ENCODE assay signal across 8 mouse cellular contexts in the genomic region with DNA sequence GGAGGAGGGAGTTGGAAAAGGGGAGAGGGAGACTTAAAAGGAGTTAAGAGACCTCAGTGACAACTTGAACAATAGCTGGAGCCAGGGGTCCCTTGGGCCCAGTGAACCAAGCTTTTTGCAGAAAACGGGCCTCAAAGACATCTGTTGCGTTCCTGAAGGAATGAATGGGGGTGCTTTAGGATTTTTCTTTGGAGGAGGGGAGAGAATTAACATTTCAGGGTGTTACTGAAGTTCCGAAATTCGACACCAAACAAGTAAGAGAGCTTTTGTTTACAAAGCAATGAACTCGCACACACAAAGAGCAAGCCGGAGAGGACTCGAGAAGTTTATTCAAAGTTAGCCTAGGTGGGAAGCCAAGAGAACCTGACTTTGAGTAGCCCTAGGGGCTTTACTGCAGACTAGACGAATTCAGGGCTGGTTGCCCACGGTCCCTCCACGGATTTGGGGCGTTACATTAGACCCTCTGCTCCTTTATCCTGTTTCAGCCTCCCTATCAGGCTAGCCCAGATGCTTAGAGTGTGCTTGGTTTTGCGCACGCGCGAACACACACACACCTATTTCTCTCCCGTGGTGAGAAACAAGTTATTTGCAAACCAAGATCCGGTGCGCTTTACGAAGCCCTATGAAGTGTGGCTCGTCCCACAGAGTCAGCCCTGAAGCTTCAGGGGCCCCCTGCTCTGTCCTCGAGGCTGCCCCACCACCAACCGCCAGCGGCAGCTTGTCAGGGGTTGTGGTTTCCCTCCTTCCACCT. TPM values are rescaled to one million over a fixed set of nuclear protein-coding genes. Genes with fewer than 3 reads are reported as not detected.
DNase-seq lines count a peak whose midpoint lies in the region; ATAC-seq and TF ChIP-seq lines count a peak whose summit lies in the region.

No protein-coding gene starts in this region.

- ATAC-seq in kidney, embryonic 14.5 days (ENCODE audit: low FRiP score, low TSS enrichment) = no peak
- ATAC-seq in megakaryocyte progenitor cell, adult 5-6 weeks (replicated peaks; ENCODE audit: poor library complexity) = peak; percentile 47

- H3K36me3 ChIP-seq in MEL (ENCODE audit: control insufficient read depth in 1 of 2, insufficient read depth in 2 of 2, low read length in 2 of 2) = peaks cover 0 to 4% of the 10 kb centered on the region in 2 experiments; a peak in 2 of 4 replicates
- 0 out of 2 replicates have a peak, but pooled peaks cover 7% of the 10 kb centered on the region for H3K36me3 ChIP-seq in forebrain, embryonic 10.5 days (replicated peaks)
- 0 out of 2 replicates have a peak, but pooled peaks cover 3% of the 10 kb centered on the region for H3K36me3 ChIP-seq in kidney, embryonic 14.5 days (ENCODE audit: control insufficient read depth, insufficient read depth, low read length)
- no peaks in the 10 kb centered on the region for H3K36me3 ChIP-seq in splenic B cell, adult 2 months (ENCODE audit: control insufficient read depth, insufficient read depth, low read length, poor library complexity, severe bottlenecking)

- peak overlapping the region; percentile 87 for H3K27ac ChIP-seq in MEL (ENCODE audit: control insufficient read depth, low read depth, low read length)
- peak overlapping the region; percentile 99 for H3K27ac ChIP-seq in forebrain, embryonic 10.5 days
- peak overlapping the region; percentile 98 for H3K27ac ChIP-seq in kidney, embryonic 14.5 days (ENCODE audit: low read depth, low read length)

- DNase-seq in 3T3-L1 (ENCODE audit: low read depth, low spot score) (peak; percentile 42), MEL (ENCODE audit: low read depth, low spot score) (peak; percentile 92)
- DNase-seq in forebrain, embryonic 10.5 days (ENCODE audit: extremely low spot score, low spot score) = peak; percentile 77
- DNase-seq in splenic B cell, adult 2 months (ENCODE audit: low read depth, low spot score) = peak; percentile 79
- DNase-seq in cerebellum, adult 9-11 months = no peak
- no peak for DNase-seq in gastrocnemius, adult 18-20 months (ENCODE audit: low spot score)

- peaks cover 0 to 9% of the 10 kb centered on the region in 2 experiments; a peak in 2 of 4 replicates for H3K4me1 ChIP-seq in MEL (ENCODE audit: control insufficient read depth in 1 of 2, insufficient read depth in 2 of 2, low read length in 2 of 2)
- peaks cover 66% of the 10 kb centered on the region for H3K4me1 ChIP-seq in forebrain, embryonic 10.5 days
- H3K4me1 ChIP-seq in kidney, embryonic 14.5 days (ENCODE audit: control insufficient read depth, insufficient read depth, low read length) = peaks cover 37% of the 10 kb centered on the region

- TF ChIP-seq EP300 in MEL (IDR thresholded peaks at IDR 0.05; ENCODE audit: low read depth in 1 of 2, low read length in 2 of 2) = peak; percentile 44 to 70

- peaks cover 8% of the 10 kb centered on the region for H3K79me2 ChIP-seq in MEL (ENCODE audit: control insufficient read depth, insufficient read depth, low read length, poor library complexity)

- TF ChIP-seq RAD21 in MEL (IDR thresholded peaks at IDR 0.05; ENCODE audit: low read depth, low read length) = no peak

- H3K4me2 ChIP-seq in kidney, embryonic 14.5 days (replicated peaks; ENCODE audit: low read depth, low read length) = peak overlapping the region; percentile 90

- H3K4me3 ChIP-seq in MEL (ENCODE audit: control insufficient read depth in 1 of 2, insufficient read depth in 1 of 2, low read depth in 2 of 2, low read length in 2 of 2) = peak overlapping the region; percentile 83 to 93
- H3K4me3 ChIP-seq in forebrain, embryonic 10.5 days = peak overlapping the region; percentile 88
- H3K4me3 ChIP-seq in kidney, embryonic 14.5 days (ENCODE audit: low read length) = peak overlapping the region; percentile 95

- TF ChIP-seq POLR2A in MEL (IDR thresholded peaks at IDR 0.05; ENCODE audit: control insufficient read depth in 1 of 2, insufficient read depth in 1 of 2, low read depth in 1 of 2, low read length in 2 of 2, poor library complexity in 1 of 2) = peak in 1 of 2 experiments; percentile 47; a peak in 2 of 4 replicates

- H3K9ac ChIP-seq in MEL (ENCODE audit: control insufficient read depth, low read depth, low read length, poor library complexity, severe bottlenecking) = peak overlapping the region; percentile 83
- peak overlapping the region; percentile 95 for H3K9ac ChIP-seq in kidney, embryonic 14.5 days (ENCODE audit: low read depth, low read length)

- H3K27me3 ChIP-seq in MEL (ENCODE audit: control insufficient read depth in 1 of 2, insufficient read depth in 2 of 2, low read length in 2 of 2) = no peaks in the 10 kb centered on the region
- H3K27me3 ChIP-seq in forebrain, embryonic 10.5 days (ENCODE audit: poor library complexity, severe bottlenecking) = peaks cover 4% of the 10 kb centered on the region; the same call in 1 of the 2 replicates
- no peaks in the 10 kb centered on the region for H3K27me3 ChIP-seq in kidney, embryonic 14.5 days (ENCODE audit: control insufficient read depth, insufficient read depth, low read length)
- H3K27me3 ChIP-seq in splenic B cell, adult 2 months (ENCODE audit: control insufficient read depth, insufficient read depth, low read length, poor library complexity, severe bottlenecking) = no peaks in the 10 kb centered on the region

- no peak for TF ChIP-seq CTCF in MEL (IDR thresholded peaks at IDR 0.05 in 2 of 3, conservative IDR thresholded peaks at IDR 0.05 in 1 of 3; ENCODE audit: control insufficient read depth in 1 of 3, insufficient read depth in 1 of 3, low read depth in 2 of 3, low read length in 3 of 3, poor library complexity in 1 of 3, severe bottlenecking in 1 of 3)

- under 1% methylated on average over 23 of the region's 23 CpGs for WGBS in forebrain, embryonic 10.5 days
- WGBS in kidney, embryonic 14.5 days = 1% methylated on average over 23 of the region's 23 CpGs

- no peaks in the 10 kb centered on the region for H3K9me3 ChIP-seq in MEL (replicated peaks; ENCODE audit: insufficient read depth, low read length)
- peaks cover 4% of the 10 kb centered on the region; the same call in 1 of the 2 replicates for H3K9me3 ChIP-seq in forebrain, embryonic 10.5 days
- H3K9me3 ChIP-seq in kidney, embryonic 14.5 days (ENCODE audit: control insufficient read depth, low read length) = peaks cover 5% of the 10 kb centered on the region

TF ChIP-seq in MEL, 35 proteins besides CTCF, POLR2A, EP300 and RAD21:
- peak; percentile 30; the same call in 1 of the 2 replicates for TF ChIP-seq NELFE (IDR thresholded peaks at IDR 0.05; ENCODE audit: low read depth, low read length)
- 0 out of 2 replicates have a peak, but pooled peaks have one; percentile 27 for TF ChIP-seq SIN3A (IDR thresholded peaks at IDR 0.05; ENCODE audit: low read length)
- TF ChIP-seq ETS1 (IDR thresholded peaks at IDR 0.05; ENCODE audit: low read depth, low read length) = peak; percentile 50; the same call in 1 of the 2 replicates
- no peak; the same call in 1 of the 2 replicates for TF ChIP-seq POLR2AphosphoS2 (IDR thresholded peaks at IDR 0.05; ENCODE audit: low read length)
- TF ChIP-seq GATA1 (IDR thresholded peaks at IDR 0.05; ENCODE audit: low read depth, low read length) = peak; percentile 68
- TF ChIP-seq TAL1 (IDR thresholded peaks at IDR 0.05; ENCODE audit: low read length) = peak; percentile 86
- TF ChIP-seq NRF1 (IDR thresholded peaks at IDR 0.05; ENCODE audit: insufficient read depth, low read depth, low read length, poor library complexity, severe bottlenecking) = peak; percentile 71
- no peak for TF ChIP-seq MYB (IDR thresholded peaks at IDR 0.05; ENCODE audit: low read depth, low read length)
- peak; percentile 73 for TF ChIP-seq TCF12 (IDR thresholded peaks at IDR 0.05; ENCODE audit: low read depth, low read length)
- no peak for TF ChIP-seq E2F4 (IDR thresholded peaks at IDR 0.05; ENCODE audit: borderline replicate concordance, low read depth, low read length)
- peak; percentile 42; the same call in 1 of the 2 replicates for TF ChIP-seq BHLHE40 (IDR thresholded peaks at IDR 0.05; ENCODE audit: borderline replicate concordance, low read depth, low read length)
- TF ChIP-seq HCFC1 (IDR thresholded peaks at IDR 0.05; ENCODE audit: low read depth, low read length) = peak; percentile 38; the same call in 1 of the 2 replicates
- TF ChIP-seq ZKSCAN1 (IDR thresholded peaks at IDR 0.05; ENCODE audit: low read depth, low read length) = no peak
- peak; percentile 54 for TF ChIP-seq ZMIZ1 (IDR thresholded peaks at IDR 0.05; ENCODE audit: low read depth, low read length)
- peak; percentile 72; the same call in 1 of the 2 replicates for TF ChIP-seq CHD1 (IDR thresholded peaks at IDR 0.05; ENCODE audit: low read depth, low read length)
- 0 out of 2 replicates have a peak, but pooled peaks have one; percentile 4 for TF ChIP-seq RCOR1 (IDR thresholded peaks at IDR 0.05; ENCODE audit: low read depth, low read length)
- peak; percentile 22 for TF ChIP-seq MXI1 (IDR thresholded peaks at IDR 0.05; ENCODE audit: low read depth, low read length)
- 0 out of 2 replicates have a peak, but pooled peaks have one; percentile 18 for TF ChIP-seq UBTF (IDR thresholded peaks at IDR 0.05; ENCODE audit: borderline replicate concordance, insufficient read depth, low read depth, low read length)
- no peak for TF ChIP-seq JUND (IDR thresholded peaks at IDR 0.05; ENCODE audit: low read depth, low read length)
- peak; percentile 70 for TF ChIP-seq TBP (IDR thresholded peaks at IDR 0.05; ENCODE audit: low read depth, low read length)
- 0 out of 2 replicates have a peak, but pooled peaks have one; percentile 57 for TF ChIP-seq MYC (IDR thresholded peaks at IDR 0.05; ENCODE audit: low read depth, low read length)
TF ChIP-seq in MEL: peak in this region for 16.

RNA-seq across cellular contexts. Expression of a gene that starts 1.0 kb away (rescaled TPM):
- 7.1 and 7.5 TPM in 2 replicates for total RNA-seq in MEL (2012; rRNA removed)
- polyA plus RNA-seq in MEL (2012; ENCODE audit: insufficient read depth in 1 of 2, insufficient read length in 2 of 2, low read depth in 1 of 2, low replicate concordance in 2 of 2, missing spikeins in 1 of 2) = 10 to 100 TPM in 1 of 2 experiments, not detected in 1; 10.2 TPM
- polyA plus RNA-seq in forebrain, embryonic 10.5 days (2016; fragmentation: Nextera tagmentation; extraction: Ambion mirVana) = 22.1 and 25.5 TPM in 2 replicates
- 17.6 and 21.2 TPM in 2 replicates for polyA plus RNA-seq in kidney, embryonic 14.5 days (2014; fragmentation: Nextera tagmentation; extraction: Ambion mirVana)
- 12.6 and 14.4 TPM in 2 replicates for total RNA-seq in megakaryocyte progenitor cell, adult 5-6 weeks (2015)
- 16.7 and 16.8 TPM in 2 replicates for total RNA-seq in megakaryocyte progenitor cell, adult 5-6 weeks (2017)
- 10 to 100 TPM; 56.8 to 76.4 TPM for total RNA-seq in gastrocnemius, adult 18-20 months (2021)

Comparison
In these comparisons a context has a peak if more than half of its experiments do, and no peak if none do; other contexts are left out.
1. DNase-seq: peak in 3T3-L1 (single experiment), MEL (single experiment), forebrain, embryonic 10.5 days (single experiment) and splenic B cell, adult 2 months (single experiment); none in cerebellum, adult 9-11 months (single experiment) and gastrocnemius, adult 18-20 months (single experiment).
2. Peak in every context shown above with its lines, with median percentiles within 50 percentile points of each other: H3K27ac ChIP-seq and H3K4me3 ChIP-seq.